Mouse (Mus musculus) heart, adult 11 months (tissue): Measurements from ENCODE around the gene H2-Q1.
"Not testable (repeated sequence)": the region's sequence is repeated elsewhere in the genome, so short reads cannot be mapped to it uniquely, and the experiment has no call there.

ENCODE experiments used
- DNase-seq: peaks from one replicate; pipeline ENCODE4 v3.0.0; 2022

Gene H2-Q1

GRCm38 (mm10) chr17:35320327-35321081 lies at the start of gene H2-Q1:
TSS of gene H2-Q1 (plus strand) at chr17:35320405.
- DNase-seq, result peak; percentile 56

- DNase-seq, result peak; percentile 86
These were observed 48.0 kb upstream of the H2-Q1 start for GRCm38 (mm10) chr17:35272249-35272648.

GRCm38 (mm10) chr17:35274770-35275169 lies 45.4 kb upstream of the H2-Q1 start:
- DNase-seq, result peak; percentile 98

- peak; percentile 88 for DNase-seq
These were observed 43.8 kb upstream of the H2-Q1 start for GRCm38 (mm10) chr17:35276304-35276864.

- DNase-seq, result peak; percentile 84
These were observed 42.2 kb upstream of the H2-Q1 start for GRCm38 (mm10) chr17:35278049-35278448.

GRCm38 (mm10) chr17:35278957-35279688 lies 41.1 kb upstream of the H2-Q1 start:
- peak; percentile 89 for DNase-seq

GRCm38 (mm10) chr17:35280276-35280675 lies 39.9 kb upstream of the H2-Q1 start:
- no peak for DNase-seq

GRCm38 (mm10) chr17:35285431-35285830 lies 34.8 kb upstream of the H2-Q1 start:
- DNase-seq, result peak; percentile 79

- peak; percentile 94 for DNase-seq
These were observed 24.4 kb upstream of the H2-Q1 start for GRCm38 (mm10) chr17:35295796-35296195.

- peak; percentile 75 for DNase-seq
These were observed 19.8 kb upstream of the H2-Q1 start for GRCm38 (mm10) chr17:35300261-35300945.

GRCm38 (mm10) chr17:35301645-35302258 lies 18.5 kb upstream of the H2-Q1 start:
- DNase-seq, result peak; percentile 98

GRCm38 (mm10) chr17:35303271-35303670 lies 16.9 kb upstream of the H2-Q1 start:
- peak; percentile 64 for DNase-seq

- peak; percentile 66 for DNase-seq
These were observed 16.4 kb upstream of the H2-Q1 start for GRCm38 (mm10) chr17:35303756-35304350.

- DNase-seq, result peak; percentile 83
These were observed 15.7 kb upstream of the H2-Q1 start for GRCm38 (mm10) chr17:35304478-35304877.

GRCm38 (mm10) chr17:35304921-35305320 lies 15.3 kb upstream of the H2-Q1 start:
- DNase-seq, result not testable (repeated sequence)

- peak; percentile 29 for DNase-seq
These were observed 1.5 kb upstream of the H2-Q1 start for GRCm38 (mm10) chr17:35318671-35319070.

- peak; percentile 27 for DNase-seq
These were observed 4.9 kb downstream of the H2-Q1 start for GRCm38 (mm10) chr17:35325124-35325523.

GRCm38 (mm10) chr17:35326000-35326399 lies 5.8 kb downstream of the H2-Q1 start:
- not testable (repeated sequence) for DNase-seq

GRCm38 (mm10) chr17:35329714-35330113 lies 9.5 kb downstream of the H2-Q1 start:
- peak; percentile 2 for DNase-seq

GRCm38 (mm10) chr17:35331546-35331945 lies 11.3 kb downstream of the H2-Q1 start:
- DNase-seq, result peak; percentile 90

GRCm38 (mm10) chr17:35342071-35342671 lies 22.0 kb downstream of the H2-Q1 start, which contains the start of gene H2-Q2:
TSS of gene H2-Q2 (plus strand) at chr17:35342242.
- peak; percentile 81 for DNase-seq
